Mouse (Mus musculus) CD4-positive, CD25-positive, alpha-beta regulatory T cell, adult 2 months (primary cell): ENCODE measurements around the gene Cyb561d2.
"Not testable (repeated sequence)": the region's sequence is repeated elsewhere in the genome, so short reads cannot be mapped to it uniquely, and the experiment has no call there.

ENCODE experiments used
- DNase-seq: peaks from one replicate; pipeline ENCODE4 v3.0.0-alpha.2; 2012; ENCODE audit warnings: low read depth, low spot score

Cyb561d2 gene

GRCm38 (mm10) chr9:107541474-107542351 is at the start of gene Cyb561d2, which contains the start of gene Nprl2:
Gene Cyb561d2 (minus strand): TSS chr9:107542193.
Gene Nprl2 (plus strand): TSS chr9:107542226.
- DNase-seq: peak; percentile 97

DNA sequence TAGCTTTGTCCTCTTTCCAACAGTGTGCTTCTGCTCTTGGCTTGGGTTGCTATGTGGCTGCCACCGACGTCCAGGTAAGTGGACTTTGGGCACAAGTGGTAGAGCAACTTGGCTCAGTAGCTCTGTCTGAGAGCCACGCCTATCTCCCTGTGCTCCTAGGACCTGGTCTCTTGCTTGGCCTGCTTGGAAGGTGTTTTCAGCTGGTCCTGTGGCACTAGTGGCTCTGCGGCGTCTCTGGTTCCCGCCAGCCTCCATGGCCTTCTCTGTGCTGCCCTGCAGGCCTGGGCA is 48.7 kb upstream of the Cyb561d2 start:
- DNase-seq: no peak

DNA sequence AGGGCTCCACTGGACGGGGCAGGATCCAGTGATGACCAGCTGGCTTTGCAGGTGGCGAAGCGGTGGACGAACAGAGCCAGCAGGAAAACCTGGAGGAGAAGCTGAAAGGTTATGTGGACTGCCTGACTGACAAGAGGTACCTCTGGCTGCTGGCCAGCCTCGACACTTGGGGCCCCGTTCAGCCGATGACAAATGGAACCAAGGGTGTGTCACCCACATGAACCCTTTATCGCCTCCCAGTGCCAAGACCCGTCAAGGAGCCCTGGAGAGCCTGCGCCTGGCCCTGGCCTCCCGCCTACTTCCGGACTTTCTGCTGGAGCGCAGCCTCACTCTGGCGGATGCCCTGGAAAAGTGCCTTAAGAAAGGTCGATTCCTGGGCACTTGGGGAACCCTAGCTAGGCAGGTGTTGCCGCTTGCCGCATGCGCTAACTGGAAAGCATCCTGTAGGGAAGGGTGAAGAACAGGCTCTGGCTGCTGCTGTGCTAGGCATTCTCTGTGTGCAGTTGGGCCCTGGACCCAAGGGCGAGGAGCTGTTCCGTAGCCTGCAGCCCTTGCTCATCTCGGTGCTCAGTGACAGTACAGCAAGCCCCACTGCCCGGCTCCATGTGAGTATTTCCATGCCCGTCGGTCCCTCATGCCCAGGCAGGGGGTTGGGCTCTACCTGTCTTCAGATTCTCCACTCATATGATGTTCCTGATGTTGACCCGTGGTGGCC is 48.2 kb upstream of the Cyb561d2 start:
- DNase-seq: no peak

- DNase-seq: no peak
Measured at GRCm38 (mm10) chr9:107587833-107588639, 46.0 kb upstream of the Cyb561d2 start.

- peak; percentile 99 for DNase-seq
Measured at GRCm38 (mm10) chr9:107586974-107587832, 45.2 kb upstream of the Cyb561d2 start, which contains the start of gene Ifrd2. Gene Ifrd2 (plus strand): TSS chr9:107587642.

DNA sequence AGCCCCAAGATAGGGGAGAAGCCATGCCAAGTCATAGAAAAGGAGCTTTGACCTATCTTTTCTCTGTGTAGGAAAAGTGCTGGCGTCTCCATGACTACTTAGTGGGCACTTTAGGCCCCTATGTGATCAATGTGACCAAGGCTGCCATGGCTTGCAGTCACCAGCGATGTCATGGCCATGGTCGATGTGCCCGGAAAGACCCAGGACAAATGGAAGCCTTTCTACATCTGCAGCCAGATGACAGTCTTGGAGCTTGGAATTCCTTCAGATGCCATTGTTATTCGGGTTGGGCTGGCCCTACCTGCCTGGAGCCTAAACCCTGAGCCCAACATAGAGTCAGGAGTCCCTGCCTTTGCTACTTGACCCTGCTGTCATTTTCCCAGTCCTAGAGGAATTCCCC is 44.5 kb upstream of the Cyb561d2 start:
- DNase-seq: no peak

GRCm38 (mm10) chr9:107583174-107583573 is 41.2 kb upstream of the Cyb561d2 start:
- DNase-seq: no peak

DNA sequence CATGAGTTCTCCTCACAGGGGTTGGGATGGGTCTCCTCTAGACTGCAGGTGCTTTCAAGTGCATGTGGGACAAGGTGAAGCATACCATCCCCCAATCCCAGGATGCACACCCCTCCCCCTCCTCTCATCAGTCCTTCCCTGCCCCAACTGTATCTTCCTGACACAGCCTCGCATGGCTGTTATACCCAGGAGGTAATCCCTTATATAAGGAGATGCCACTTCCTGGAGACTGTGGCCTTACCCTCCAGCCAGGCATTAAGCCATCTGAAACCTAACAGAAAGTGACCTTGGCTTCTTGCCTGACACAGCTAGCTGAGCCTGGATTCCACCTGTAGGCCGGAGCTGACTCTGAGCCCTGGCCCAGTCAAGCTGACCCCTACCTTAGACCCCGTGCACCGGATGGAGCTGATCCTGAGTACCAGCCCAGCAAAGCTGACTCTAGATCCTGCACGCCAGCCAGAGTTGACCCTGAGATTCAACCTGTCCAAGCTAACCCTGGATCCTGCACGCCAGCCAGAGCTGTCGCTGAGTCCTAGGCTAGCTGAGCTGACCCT is 40.6 kb upstream of the Cyb561d2 start:
- DNase-seq: no peak

- no peak for DNase-seq
Measured at GRCm38 (mm10) chr9:107581584-107581983, 39.6 kb upstream of the Cyb561d2 start.

DNA sequence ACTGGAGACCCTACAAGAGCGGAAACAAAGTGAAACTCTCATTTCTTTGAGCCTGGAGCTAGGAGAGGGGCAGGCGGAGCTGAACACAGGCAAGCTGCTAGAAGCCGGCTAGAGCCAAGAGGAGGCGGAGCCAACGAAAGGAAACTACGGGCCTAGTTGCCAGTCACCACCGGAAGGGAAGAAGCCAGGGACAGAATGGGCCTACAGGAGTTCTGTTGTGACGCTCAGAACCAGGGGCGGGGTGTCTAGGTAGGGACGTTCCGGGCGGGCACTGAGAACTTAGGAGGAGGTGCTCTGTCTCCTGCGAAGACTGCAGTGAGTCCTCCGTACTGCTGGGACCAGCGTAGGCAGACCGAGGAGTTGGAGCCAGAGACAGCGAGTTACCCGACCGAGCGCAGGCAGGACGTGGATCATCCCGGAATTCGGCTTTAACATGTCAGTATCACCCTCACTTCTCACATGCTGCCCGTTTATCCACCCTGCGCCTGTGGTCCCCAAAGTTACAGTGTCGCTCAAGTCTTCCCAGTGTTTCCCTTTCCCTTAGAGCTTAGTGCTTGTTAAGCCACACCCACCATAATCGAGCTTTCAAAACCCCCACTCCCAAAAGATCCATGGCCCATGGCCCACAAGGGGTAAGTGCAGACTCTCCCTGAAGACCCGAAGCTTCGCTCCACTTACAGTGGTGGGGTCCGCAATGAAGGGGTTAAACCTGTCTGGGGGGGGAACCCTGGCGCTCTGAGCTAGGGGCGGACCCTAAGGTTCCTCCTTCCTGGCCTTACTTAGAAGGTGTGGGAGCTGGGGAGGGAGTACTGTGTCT is 38.7 kb upstream of the Cyb561d2 start, which contains the start of gene Hyal3:
Gene Hyal3 (plus strand): TSS at position 318 of the 817 bp plus-strand sequence.
- peak; percentile 92 for DNase-seq

- no peak for DNase-seq
Measured at GRCm38 (mm10) chr9:107579023-107579900, 37.3 kb upstream of the Cyb561d2 start.

- no peak for DNase-seq
Measured at GRCm38 (mm10) chr9:107578587-107578986, 36.6 kb upstream of the Cyb561d2 start, which contains the start of gene Naa80. Gene Naa80 (plus strand): TSS chr9:107578887.

DNA sequence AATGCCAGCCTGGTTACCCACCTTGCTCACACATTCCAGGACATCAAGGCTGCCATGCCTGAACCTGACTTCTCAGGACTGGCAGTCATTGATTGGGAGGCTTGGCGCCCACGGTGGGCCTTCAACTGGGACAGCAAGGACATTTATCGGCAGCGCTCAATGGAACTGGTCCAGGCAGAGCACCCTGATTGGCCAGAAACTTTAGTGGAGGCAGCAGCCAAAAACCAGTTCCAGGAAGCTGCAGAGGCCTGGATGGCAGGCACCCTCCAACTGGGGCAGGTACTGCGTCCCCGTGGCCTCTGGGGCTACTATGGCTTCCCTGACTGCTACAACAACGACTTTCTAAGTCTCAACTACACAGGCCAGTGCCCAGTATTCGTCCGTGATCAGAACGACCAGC is 35.9 kb upstream of the Cyb561d2 start:
- no peak for DNase-seq

GRCm38 (mm10) chr9:107576357-107577107 is 34.5 kb upstream of the Cyb561d2 start, which contains the start of gene Hyal1:
Gene Hyal1 (plus strand): TSS chr9:107576927.
- DNase-seq: no peak

GRCm38 (mm10) chr9:107575579-107576356 is 33.8 kb upstream of the Cyb561d2 start:
- DNase-seq: no peak

DNA sequence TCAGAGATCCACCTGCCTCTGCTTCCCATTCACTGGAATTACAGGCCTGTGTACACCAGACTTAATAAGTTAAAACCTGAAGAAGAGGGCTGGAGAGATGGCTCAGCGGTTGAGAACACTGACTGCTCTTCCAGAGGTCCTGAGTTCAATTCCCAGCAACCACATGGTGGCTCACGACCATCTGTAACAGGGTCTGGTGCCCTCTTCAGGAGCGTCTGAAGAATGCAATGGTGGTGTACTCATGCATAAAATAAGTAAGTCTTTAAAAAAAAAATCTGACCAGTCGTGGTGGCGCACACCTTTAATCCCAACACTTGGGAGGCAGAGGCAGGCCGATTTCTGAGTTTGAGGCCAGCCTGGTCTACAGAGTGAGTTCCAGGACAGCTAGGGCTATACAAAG is 31.8 kb upstream of the Cyb561d2 start:
- DNase-seq: not testable (repeated sequence)

- DNase-seq: no peak
Measured at GRCm38 (mm10) chr9:107572327-107572662, 30.3 kb upstream of the Cyb561d2 start.
